Mouse (Mus musculus) embryonic fibroblast, embryonic 13.5 days (primary cell): ENCODE results near the gene Gm10142.

Source experiments
- CTCF ChIP-seq: IDR thresholded peaks from 2 replicates; pipeline ENCODE4 v1.5.1; 2011; ENCODE audit warnings: mild to moderate bottlenecking, control low read depth, low read length, moderate library complexity, borderline replicate concordance; ENCODE audit not compliant: insufficient read depth
- POLR2A ChIP-seq: IDR thresholded peaks from 2 replicates; pipeline ENCODE4 v1.6.1; 2011; ENCODE audit warnings: low read depth, mild to moderate bottlenecking, control low read depth, low read length, moderate library complexity

- no peak for TF ChIP-seq POLR2A
- TF ChIP-seq CTCF: no peak
These were observed 23.3 kb downstream of the Gm10142 start for GRCm38 (mm10) chr10:77738929-77739328.
